Mouse (Mus musculus) megakaryocyte, embryonic 14.5 days (primary cell): ENCODE results near the gene E2f8.

Experiments
- FLI1 ChIP-seq: IDR thresholded peaks from 2 replicates; pipeline ENCODE4 v1.6.1; 2012; ENCODE audit warnings: low read length, inconsistent platforms, mixed read lengths
- GATA1 ChIP-seq: IDR thresholded peaks from 3 replicates; pipeline ENCODE4 v1.6.1; 2012; ENCODE audit warnings: mixed read lengths, low read length, inconsistent platforms, borderline replicate concordance

- TF ChIP-seq GATA1: no peak
- TF ChIP-seq FLI1: no peak
These were observed 37.9 kb downstream of the E2f8 start for GRCm38 (mm10) chr7:48843541-48843940.
